Mouse (Mus musculus) cerebellum, postnatal 14 days (tissue): ENCODE results near the gene Kmt2d.

ENCODE experiments used
- DNase-seq, 2 experiments: peaks; one replicate each; pipeline ENCODE4 v3.0.0; 2021; ENCODE audit warnings: mixed read lengths in 2 of 2

The Kmt2d gene

GRCm38 (mm10) chr15:98793141-98793698 is 77.8 kb downstream of the Kmt2d start:
- DNase-seq: no peak

GRCm38 (mm10) chr15:98792233-98793020 is 78.6 kb downstream of the Kmt2d start:
- no peak for DNase-seq

- DNase-seq: no peak
Observed at GRCm38 (mm10) chr15:98791771-98792170, 79.2 kb downstream of the Kmt2d start.

- no peak for DNase-seq
Observed at GRCm38 (mm10) chr15:98791221-98791620, 79.8 kb downstream of the Kmt2d start.

GRCm38 (mm10) chr15:98790761-98791160 is 80.2 kb downstream of the Kmt2d start:
- DNase-seq: no peak

GRCm38 (mm10) chr15:98789661-98790535 is 81.1 kb downstream of the Kmt2d start, which contains the start of gene Wnt1:
TSS of gene Wnt1 (plus strand) at chr15:98789857.
- DNase-seq: peak in 1 of 2 experiments; percentile 65

GRCm38 (mm10) chr15:98788972-98789660 is 81.9 kb downstream of the Kmt2d start:
- DNase-seq: no peak

- peak in 1 of 2 experiments; percentile 50 for DNase-seq
Observed at GRCm38 (mm10) chr15:98787930-98788329, 83.1 kb downstream of the Kmt2d start.

- peak in 1 of 2 experiments; percentile 71 for DNase-seq
Observed at GRCm38 (mm10) chr15:98785744-98786143, 85.3 kb downstream of the Kmt2d start.
